Mouse (Mus musculus): ENCODE measurements around the gene Lrpprc.
"Not testable (repeated sequence)": the region's sequence is repeated elsewhere in the genome, so short reads cannot be mapped to it uniquely, and the experiment has no call there.

Gene Lrpprc

DNA sequence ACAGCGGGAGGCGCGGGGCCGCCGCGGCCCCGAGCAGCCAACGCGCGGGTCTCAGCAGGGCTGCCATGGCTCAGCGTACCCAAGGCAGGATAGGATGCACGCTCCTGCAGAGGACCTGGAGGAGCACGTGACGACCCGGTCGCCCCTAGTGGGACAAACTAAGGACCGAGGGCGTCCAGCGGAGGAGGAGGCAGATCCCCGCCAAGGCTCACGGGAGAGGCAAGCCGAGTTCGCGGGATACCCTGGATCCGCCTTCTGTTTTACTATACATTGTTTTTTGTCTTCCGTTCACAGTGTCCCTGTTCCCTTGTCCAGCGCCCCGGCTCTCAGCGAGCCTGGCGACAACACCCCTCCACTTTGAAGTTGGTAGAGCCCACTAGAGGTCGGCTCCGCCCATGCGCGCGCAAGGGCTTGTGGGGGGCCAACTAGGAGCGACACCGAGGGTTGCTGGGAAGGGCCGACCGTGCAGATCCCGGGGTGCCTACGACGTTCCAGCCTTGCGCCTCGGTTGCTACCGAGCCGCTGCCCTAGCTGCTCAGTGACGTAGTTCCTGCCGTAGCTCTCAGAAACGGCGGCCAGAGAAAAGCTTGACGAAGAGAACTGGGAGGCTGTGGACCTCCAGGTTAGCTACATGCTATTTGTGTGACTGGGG is at the start of gene Lrpprc:
Gene Lrpprc (minus strand): TSS at position 343 of the 652 bp plus-strand sequence.
- DNase-seq, result peak; percentile 92

DNA sequence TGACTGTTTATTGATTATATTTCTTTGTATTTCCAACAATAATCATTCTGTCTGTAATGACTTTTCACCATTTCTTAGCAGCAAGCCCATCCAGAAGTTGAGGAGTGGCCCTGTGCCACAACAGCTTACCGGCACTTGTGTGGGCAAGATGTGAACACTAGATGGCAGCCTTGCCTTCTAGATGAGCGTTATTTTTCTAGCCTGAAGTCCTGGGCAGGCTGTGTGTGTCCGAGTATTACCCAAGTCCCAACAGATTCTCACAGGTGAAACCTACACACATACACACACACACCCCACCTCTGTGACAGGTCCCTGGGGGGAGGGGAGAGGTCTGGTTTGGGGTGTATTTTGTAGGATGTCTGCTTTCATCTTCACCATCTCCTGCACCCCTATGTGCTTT is 47.2 kb upstream of the Lrpprc start:
- peak; percentile 70 for DNase-seq

DNA sequence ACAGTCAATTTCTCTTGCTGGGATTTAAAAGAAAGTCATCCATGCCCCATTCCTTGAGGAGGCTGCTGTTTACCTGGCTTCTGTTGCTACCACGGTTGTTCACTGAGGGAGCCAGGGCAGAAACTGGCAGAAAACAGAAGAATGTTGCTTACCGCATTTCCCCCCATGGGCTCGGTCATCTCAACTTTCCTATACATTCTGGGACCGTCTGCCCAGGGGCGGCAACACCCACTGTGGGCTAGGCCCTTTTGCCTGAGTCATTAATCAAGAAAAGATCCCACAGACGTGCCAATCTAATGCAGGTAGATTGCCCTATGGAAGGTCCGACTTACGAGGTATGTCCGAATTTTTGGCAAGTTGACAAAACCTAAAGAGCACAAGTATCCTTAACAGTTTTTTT is 44.7 kb upstream of the Lrpprc start:
- no peak for DNase-seq

DNA sequence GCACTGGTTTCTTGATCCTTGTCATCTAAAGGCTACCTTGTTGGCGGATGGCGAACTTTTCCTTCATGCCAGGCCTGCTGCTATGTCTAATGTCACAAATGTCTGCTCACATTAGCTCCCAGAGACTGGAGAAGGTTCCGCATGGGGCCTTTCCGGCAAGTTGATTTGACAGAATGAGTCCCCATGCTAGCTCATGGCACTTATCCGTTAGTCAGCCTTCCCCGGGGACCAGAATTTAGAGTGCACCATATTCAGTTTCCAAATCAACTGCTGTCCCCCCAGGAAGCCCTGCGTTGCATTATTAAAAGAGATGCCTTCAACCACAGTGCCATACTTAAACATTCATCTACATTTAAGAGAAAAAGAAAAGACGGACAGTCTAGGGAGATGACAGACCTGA is 41.8 kb upstream of the Lrpprc start:
- no peak for DNase-seq

DNA sequence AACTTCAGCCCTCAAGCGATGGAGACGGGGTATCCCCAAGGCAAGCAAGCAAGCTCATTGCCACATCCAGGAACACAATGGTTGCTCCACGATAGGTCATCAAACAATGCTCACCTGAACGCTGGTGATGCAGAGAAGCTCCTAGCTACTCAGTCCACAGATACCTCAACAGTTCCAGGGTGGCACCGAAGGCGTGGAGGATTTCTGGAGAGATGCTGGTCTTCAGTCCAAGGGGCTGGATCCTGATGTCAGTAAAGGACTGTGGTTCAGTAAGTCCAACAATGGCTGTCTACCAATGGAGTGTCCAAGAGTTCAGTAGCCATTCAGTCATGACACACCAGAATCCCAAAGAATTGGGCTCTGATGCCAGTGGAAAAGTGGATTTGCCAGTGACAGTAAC is 37.7 kb upstream of the Lrpprc start:
- no peak for DNase-seq

DNA sequence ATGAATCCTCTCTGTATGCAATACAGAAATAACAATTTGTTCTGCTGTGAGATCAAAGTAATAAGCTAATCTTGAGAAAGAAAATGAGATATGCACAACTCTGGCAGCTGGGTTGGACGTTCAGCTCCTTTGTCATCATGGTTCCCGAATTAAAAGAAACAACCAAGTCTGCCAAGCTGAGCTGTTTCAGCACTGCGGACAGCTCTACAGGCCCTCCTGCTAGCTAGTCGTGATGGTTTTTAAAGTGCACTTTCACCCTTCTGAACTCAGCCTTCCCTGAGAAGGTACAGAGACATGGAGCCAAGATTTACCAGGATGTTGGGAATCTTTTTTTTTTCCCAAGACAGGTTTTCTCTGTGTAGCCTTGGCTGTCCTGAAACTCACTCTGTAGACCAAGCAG is 30.0 kb upstream of the Lrpprc start:
- DNase-seq, result no peak

DNA sequence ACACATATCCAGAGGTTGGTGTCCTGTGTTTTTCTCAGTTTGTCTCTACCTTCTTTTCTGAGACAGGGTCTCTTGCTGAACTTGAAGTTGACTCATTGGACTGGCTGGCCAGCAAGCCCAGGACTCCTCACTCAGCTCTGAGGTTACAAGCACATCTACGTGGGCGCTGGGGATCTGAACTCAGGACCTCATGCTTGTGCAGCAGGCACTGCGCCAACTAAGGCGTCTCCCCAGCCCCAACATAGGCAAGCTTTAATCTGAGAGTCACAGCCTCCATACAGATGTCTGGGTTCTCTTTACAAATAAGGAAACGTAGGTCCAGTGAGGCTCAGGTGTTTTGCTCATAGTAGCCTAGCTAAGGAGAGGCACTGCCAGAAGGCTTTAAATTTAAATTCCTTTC is 27.8 kb upstream of the Lrpprc start:
- DNase-seq, result no peak

DNA sequence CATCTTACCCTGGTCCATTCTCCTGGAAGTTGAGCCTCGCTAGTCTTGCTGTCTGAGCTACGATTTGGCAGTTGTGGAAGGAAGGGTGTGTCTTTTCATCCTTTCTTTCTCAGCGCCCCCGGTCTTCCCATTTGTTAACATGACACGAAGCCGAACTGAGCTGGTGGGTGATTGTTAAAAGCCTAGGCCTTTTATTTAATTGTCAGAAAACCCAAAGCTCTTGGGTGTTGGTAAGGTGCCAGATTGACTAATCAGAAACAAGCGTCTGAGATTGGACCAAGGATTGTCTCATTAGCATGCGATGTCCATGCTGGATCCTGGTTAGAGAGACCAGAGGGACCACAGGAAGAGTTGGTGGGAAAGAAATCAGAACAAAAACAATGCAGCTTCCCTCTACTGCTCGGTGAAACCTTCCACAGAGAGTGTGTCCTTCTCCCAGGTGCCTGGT is 25.4 kb upstream of the Lrpprc start:
- DNase-seq, result no peak

DNA sequence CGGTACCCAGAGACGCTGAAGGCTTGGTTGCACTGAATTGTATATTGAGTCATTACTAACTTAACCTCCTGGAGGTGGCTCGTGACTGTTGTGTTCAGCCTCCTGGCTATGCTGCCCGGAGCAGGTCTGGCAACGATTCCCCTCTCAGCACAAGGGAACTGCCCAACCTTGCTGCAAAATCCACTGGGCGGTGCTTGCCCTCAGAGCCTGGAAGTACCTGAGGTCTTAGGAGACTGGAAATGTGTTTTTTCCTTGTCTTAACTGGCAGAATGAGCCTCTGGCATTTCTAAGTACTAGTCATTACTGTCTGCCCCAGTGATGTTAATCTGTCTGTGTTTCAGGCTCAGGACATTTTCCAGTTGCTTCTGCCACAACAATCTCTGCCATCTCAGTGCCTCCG is 24.3 kb upstream of the Lrpprc start:
- DNase-seq, result no peak

DNA sequence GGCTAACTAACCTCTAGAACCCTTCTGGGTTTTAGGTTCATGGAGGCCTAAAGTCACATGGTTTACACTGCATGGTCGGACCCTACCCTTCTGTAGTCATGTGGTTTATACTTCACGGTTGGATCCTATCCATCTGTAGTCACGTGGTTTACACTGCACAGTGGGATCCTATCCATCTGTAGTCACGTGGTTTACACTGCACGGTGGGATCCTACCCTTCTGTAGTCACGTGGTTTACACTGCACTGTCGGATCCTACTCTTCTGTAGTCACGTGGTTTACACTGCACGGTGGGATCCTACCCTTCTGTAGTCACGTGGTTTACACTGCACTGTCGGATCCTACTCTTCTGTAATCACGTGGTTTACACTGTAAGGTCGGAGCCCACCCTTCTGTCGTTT is 23.6 kb upstream of the Lrpprc start:
- DNase-seq, result not testable (repeated sequence)

DNA sequence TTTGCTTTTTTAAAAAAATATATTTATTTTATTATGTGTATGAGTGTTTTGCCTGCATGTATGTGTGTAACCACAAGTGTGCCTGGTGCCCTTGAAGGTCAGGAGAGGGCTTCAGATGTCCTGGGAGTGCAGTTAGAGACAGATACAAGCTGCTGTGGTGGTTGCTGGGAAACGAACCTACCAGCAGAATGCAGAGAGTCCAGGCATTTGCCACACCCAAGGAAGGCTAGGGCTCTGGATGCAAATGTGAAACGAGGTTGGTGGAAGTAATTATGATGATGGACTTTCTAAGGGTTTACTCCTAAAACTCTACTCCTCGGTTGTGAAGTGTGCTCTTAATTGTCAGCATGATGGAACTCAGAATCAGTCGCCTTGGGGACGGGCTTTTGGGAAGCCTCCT is 1.4 kb upstream of the Lrpprc start:
- no peak for DNase-seq

DNA sequence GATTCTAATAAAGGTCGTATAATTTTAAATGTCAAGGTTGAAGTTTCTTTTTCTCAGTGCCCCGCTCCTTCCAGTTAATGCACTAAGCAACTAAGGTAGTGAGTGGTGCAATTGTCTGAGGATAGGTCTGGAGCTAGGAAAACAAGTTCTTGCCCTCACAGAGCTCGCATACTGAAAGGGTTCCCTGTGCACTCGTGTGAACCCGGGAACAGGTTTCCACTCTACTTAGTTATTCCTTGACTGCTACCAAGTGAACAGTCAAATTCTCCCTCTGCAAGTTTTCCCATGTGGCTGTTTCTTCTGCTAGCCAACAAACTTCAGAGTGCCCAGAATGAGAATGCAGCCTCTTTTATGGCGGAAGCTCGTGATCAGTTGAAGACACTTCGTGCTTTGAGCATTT is 567 bp upstream of the Lrpprc start:
- no peak for DNase-seq

DNA sequence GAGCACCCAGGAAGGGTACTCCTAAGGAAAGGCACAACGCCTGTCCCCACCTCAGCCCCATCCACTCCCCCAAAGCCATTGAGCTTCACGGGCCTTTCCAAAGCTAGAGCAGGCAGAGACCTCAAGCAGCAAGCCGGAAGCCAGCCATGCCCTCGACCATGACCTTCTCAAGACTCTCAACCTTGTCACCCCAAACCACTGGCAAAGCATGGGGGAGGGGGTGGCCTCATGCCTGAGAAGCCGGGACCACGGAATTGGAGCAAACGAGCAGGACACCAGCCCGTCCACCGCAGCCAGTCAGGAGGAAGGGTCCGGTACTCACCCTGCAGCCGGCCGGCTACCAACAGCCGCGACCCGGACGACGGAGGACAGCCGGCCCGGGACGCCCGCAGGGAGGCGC is 546 bp downstream of the Lrpprc start:
- DNase-seq, result no peak

DNA sequence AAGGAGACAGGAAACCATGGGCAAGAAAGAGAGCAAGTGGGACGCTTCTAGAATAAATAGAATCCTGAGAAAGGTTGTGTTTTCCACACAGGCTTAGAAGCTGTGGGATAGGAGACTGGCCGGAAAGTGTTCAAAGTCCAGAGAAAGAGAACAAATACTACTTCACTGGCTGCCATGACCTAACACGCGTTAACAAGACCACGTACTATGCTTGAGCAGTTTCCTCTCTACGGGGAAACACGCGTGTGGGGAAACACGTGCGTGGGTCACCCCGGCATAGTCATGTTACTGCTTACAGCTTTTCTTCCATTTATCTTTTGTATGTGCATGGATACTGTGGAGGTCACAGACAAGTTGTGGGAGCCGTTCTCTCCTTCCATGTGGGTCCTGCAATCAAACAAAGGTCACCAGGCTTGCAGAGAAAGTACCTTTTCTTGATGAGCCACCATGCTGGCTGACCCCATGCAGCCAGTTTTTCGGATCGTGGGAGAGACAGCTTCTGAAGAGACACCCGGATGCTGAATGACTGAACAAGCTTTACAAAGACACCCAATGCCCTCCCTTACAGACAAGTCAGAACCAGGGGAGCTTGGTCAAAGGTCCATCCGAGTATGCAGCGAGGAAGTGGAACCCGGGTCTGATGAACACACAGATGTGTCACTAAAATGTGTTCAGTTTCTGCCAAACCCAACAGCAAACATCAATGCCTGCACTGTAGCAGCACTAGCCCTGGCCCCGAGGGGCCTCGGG is 2.0 kb downstream of the Lrpprc start:
- no peak for DNase-seq

DNA sequence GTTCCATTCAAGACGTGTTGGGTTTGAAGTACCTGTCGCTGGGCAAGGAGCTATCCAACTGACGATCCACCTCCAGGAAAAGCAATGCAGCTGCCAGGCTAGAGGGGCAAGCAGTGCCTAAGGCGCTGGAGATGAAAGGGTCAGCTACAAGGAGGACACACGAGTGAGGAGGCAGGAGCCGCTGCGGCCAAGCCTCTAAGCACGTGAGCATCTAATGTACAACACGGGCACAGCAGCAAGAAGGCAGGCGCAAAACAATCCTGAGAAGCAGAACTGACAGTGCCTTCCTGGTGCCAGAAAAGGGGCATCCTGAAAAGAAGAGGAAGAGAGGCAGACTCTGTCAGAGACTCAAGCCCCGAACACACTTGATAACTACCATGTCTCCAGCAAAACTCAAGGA is 3.1 kb downstream of the Lrpprc start:
- no peak for DNase-seq

DNA sequence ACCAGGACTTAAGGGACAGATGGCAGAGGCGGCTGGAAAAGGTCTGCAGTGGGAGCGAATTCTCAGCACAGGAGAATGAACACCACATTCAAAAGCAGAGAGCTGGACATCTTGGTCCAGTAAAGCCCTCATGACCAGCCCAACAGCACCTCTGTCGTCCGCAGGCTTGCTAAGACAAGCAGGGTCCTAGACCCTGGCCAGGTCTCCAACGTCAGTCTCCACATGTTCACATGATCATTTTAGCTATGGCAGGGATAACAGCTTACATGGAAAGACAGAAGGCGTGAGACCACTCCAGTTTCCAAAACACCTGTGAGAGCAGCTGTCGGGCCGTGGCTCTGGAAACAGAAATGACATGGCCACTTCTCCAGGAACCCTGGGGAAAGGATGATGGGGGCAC is 3.7 kb downstream of the Lrpprc start:
- DNase-seq, result no peak

DNA sequence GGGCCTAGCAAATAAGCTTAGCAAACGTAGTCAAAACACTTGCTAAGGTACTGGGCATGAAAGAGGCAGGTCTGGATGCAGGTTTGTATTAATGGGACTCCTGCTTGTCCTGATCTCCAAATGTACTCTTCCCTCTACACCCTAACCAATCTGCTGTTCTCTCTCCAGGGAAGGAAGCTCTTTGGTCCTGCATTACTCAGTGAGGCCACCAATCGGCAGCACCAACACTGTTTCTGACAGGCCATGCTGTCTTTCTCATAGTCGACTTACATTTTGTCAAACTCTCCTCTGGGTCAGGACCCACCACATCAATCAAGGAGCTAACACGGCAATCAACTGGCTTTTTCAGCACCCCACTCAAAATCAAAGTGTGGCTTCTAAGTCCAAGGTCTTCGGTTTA is 5.4 kb downstream of the Lrpprc start:
- no peak for DNase-seq

DNA sequence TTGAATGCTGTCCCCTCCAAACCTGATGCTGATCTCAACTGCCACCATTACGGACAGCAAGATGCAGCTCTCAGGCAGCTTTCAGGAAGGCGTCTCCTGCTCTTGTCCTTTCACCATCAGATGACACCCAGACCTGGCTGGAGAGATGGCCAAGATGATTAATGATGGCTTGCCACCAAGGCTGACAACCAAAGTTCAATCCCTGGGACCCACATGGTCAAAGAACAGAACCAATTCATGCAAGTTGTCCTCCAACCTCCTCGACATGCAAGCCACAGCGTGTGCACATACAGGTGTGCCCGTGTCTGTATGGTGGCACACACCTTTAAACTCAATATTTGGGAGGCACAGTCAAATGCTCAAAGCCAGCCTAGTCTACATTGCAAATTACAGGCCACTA is 7.1 kb downstream of the Lrpprc start:
- no peak for DNase-seq

DNA sequence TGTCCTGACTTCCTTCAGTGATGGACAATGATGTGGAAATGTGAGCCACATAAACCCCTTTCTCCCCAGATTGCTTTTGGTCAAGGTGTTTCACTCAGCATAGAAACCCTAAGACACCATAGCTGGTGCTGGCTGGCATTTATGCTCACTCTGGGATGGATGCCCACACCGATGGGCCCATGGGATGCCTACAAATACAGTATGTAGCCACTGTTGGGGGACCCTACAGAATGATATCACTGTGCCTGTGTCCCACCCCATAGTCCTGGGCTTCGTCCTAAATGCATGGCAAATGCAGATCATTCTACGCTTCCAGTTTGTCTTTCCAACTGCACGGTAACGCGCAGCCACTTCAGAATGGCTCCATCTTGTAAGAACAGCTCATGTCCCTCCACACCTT is 10.3 kb downstream of the Lrpprc start:
- no peak for DNase-seq

DNA sequence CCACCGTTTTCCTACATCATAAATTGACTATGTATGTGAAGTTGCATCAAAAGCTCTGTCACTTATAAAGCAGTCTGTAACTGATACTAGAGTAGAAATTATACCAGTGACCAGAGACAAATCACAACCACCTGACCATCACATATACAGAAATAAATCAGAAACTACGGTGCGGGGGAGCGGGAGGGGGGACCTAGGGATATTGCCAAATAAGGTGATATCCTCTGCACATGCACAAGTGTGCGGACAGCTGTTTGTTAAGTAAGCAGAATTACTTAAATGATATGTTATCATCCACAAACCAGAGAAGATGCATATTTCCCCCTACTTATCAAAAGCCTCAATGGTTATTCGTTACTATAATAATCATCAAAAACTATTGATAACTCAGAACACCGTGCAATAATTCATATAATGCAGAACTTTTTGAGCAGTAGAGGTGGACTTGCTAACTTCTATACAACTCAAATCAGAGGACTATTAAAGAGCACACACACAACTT is 12.1 kb downstream of the Lrpprc start:
- no peak for DNase-seq

DNA sequence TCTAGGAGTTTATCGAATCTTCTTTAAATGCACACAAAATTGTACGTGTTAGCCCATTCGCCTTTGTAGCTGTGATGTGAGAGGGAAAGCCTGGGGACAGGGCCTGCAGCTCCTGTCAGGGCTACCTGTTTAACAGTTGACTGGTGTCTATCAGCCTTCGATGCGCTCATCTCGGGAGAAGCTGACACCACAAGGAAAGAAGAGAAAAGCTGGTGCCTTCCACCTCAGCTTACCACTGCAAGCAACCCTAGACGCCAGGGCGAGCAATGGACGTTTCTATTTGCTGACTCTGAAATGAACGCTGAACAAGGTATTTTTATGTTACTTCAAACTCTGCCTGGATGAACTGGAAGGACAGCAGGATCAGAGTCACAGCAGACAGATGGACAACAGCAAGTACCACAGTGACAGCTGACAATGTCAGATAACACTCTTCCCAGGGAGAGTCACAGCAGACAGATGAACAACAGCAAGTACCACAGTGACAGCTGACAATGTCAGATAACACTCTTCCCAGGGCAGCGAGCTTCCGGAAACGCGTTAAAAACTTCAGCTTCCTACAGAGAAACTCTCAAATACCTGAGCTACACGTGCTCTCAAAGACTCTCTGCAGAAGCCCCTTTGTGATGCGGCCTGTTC is 14.1 kb downstream of the Lrpprc start:
- no peak for DNase-seq

DNA sequence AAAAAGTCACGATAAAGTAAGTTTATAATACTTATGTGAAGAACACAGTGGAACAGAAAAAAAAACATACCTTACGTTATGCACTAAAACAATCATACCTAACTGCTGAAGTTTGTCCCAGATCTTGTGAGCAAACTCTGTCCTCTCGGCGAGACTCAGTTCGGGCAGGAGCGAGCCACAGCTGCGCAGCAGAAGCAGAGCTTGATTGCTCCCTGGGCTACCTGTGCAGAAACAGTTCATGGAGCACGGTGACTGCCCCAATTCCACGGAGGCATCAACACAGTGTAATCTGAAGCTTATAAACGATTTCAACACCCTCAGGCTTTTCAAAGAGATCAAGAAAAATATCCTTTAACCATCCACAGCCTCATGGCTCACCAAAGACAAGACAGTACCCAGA is 15.3 kb downstream of the Lrpprc start:
- no peak for DNase-seq

DNA sequence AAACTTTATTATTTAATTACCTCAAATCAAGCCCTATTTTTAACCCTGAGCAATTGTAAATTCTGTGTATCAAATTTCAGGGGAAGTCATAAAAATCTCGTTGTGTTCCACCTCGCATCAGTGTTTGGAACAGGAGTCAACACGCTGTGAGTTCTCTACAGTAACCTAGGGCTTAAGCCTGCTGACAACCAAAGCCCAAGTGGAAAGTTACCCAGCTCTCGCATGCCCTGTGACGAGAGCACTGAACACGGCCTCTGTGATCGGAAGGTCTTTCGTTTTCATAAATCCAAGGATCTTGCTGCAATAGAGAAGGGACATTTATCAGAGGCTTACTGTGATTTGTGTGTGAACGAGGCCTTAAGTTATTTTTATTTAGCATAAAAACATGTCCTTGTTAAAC is 18.7 kb downstream of the Lrpprc start:
- no peak for DNase-seq

DNA sequence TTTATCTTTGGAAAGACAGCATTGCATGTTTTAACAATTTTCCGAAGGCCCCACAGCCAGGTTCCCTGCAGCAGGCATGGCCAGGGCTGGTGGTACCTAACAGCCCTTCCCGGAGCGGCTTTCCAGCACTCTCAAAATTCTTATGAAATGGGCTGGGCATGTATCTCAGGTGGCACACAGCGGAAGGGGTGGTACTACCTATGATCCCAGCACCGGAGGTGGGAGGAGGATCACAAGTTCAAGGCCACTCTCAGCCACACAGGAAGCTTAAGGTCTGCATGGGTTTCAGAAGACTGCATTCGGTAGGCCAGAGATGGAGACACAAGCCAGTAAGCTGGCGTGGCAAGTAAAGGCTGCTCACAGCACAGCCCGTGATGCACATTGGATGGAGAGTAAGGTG is 31.6 kb downstream of the Lrpprc start:
- no peak for DNase-seq

Measured in right cerebral cortex, postnatal 4 days (tissue).